Mouse (Mus musculus): ENCODE measurements around the gene Cep55.

Cep55 gene

DNA sequence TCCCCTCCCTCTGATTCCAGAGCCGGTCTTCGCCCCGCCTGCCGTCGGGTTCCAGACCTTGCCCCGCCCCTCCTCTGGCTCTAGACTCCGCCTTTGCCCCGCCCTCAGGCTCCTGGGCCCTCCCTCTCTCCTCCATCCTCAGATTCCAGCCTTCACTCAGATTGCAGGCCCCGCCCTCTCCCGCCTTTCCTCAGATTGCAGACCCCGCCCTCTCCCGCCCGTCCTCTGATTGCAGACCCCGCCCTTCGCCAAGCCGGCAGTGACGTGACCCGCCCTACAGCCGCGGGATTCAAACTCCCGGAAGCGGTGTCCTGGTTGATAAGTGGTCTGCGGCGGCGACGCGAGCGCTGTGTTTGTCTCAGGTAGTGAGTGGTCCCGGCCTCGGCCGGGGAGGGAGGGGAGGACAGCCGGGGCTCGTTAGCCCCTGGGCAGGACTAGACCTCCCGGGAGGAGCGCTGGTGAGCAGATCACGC, at the start of gene Cep55:
Gene Cep55 (plus strand): TSS at position 292 of the 473 bp plus-strand sequence.
- DNase-seq (ENCODE audit: low spot score in 2 of 2) = peak; percentile 88 to 94

DNA sequence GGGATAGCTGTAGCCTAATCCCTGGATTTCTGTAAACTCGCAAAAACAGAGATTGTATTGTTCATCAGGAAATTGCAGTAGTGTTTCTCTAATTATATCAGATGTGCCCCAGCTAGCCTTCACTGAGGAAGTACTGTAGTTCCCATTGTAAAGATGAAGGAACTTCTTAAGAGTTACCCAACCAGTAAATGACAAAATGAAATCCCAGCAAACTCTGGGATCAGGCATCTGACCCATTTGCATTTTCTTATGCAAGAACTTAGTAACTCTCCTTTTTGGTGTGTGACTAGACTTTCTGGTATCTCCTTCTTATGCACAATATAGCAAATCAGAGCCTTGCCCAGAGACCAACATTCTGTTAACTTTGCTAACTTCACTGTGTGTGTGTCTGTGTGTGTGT, 43.4 kb upstream of the Cep55 start:
- DNase-seq (ENCODE audit: low spot score in 2 of 2) = no peak

DNA sequence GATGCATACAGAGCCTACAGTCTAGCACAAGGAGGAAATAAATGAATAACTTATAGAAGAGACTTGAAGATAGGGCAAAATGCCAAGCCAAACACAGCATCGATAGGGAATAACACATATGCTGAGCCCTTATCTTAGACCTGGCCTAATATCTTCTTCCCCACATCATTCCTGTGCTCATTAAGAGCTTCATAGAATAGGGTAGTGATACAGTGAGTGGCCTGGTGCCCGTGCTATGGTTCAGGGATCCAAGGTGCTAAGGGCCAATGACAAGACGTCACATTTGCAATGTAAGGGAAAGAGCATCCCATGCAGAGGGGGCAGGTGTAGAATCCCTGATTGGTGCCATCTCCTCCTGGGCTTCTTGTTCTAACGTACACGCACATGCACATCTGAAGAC, 40.4 kb upstream of the Cep55 start:
- no peak for DNase-seq (ENCODE audit: low spot score in 2 of 2)

DNA sequence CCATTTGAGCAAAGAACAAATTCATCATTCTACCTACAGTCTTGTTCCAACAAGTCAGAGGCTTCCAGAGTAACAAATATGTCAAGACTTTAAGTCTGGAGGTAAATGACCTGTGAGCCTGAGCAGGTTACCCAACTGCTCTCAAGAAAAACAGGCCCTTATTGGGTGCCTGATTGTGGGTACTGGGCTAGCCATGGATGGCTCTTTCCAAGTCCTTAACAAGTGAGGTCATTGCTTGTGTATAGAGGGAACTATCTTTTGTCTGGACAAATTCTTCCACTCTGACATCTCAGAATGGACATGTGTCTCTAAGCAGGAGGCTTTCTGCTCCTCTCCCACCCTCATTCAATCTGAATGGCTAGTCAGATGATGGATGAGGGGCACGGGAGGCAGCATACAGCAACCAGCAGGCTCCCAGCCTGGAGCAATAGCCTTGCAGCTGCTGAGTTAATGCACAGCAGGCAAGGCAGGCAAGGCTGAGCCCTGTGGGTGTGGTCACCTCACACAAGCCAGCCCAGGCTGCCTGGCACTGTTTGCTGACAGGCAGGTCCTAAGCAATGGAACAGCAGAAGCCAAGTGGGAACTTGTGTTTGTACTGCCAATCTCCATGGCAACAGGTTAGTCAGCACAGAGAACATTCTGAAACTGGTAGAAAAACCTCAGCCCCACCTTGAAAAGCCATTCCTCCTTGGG, 39.5 kb upstream of the Cep55 start:
- peak; percentile 49 to 80 for DNase-seq (ENCODE audit: low spot score in 2 of 2)

DNA sequence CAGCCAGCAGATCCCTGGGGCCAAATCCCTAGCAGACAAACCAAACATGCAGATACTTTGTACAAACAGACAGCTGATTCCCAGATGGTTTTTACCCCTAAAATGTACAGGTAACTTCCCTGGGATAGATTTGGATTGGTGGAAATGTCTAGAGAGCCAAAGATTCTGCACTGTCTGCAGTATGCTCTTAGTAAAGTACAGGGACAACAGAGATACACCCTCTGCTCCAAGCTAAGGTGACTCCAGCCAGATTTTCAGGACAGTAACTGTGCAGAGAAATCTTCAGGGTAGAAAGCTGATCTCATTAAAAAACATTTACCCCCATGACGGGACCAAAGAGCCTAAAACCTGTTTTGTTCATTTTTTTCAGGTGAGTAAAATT, 38.9 kb upstream of the Cep55 start:
- no peak for DNase-seq (ENCODE audit: low spot score in 2 of 2)

DNA sequence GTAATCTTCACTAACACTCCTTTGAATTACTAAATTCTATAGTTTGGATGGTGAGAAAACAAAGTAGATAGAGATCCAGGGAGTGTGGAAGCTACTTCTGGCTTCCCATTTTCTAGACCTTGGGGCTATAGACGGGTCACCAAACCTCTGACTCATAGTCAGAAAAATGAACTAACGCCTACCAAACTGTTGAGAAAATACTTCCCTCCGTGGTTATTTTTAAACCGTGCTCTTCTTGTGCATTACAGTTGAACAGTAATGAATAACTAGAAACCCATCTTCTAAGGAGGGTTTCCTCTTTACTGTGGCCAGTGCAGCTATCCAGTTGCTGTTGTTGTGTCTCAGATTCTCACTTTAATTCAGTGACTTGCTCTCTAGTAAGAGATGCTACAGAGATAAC, 32.1 kb upstream of the Cep55 start:
- no peak for DNase-seq (ENCODE audit: low spot score in 2 of 2)

DNA sequence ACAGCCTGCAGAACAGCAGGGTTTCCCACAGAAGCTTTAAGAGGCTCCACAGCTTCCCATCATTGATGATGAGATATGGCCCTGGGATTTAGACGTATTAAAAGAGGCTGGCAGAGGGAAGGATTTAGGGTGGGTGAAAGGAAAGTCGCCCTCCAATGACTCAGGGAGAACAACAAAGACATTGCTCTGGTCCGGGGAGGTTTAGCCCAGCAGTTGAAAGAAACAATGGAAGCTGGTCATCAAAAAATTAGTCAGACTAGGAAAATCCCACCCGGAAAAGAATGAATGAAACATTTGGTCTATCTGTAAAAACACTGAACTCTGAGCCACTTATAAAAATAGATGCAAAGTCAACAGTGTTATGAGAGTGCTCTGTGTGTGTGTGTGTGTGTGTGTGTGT, 31.2 kb upstream of the Cep55 start:
- no peak for DNase-seq (ENCODE audit: low spot score in 2 of 2)

DNA sequence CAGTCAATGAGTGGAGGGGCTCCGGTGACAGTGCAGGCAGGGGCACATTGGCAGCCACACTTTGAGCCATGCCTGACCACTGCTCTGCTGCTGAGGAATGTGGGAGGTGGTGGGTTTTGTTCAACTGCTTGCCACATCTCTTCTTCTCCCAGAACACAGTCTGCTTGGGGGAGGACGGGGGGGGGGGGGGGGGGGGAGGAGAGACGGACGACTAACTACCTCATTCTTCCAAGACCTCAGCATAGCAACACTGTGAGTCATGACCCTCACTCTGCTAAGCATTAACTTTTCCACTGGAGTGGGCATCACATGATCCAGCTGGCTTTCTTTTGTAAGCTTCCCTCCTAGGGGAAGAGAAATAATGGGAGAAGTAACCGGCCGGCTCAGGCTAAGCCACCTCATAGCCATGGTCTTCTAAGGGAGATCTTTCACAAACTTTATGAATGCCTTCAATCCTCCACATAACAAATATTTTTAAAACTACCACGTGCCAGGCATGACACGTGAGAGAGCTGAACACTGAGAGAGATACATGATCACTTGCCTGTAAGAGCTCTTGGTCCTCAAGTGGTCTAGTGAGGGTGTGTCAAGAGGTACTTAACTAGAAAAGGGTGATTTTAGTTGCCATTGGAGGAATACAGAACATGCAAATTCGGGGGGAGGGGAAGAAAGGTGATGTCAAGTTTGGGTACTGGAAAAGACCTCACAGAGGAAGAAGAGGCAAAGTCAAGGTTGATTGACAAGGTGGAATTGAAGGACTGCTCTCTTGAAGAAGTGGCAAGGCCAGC, 29.4 kb upstream of the Cep55 start:
- no peak for DNase-seq (ENCODE audit: low spot score in 2 of 2)

DNA sequence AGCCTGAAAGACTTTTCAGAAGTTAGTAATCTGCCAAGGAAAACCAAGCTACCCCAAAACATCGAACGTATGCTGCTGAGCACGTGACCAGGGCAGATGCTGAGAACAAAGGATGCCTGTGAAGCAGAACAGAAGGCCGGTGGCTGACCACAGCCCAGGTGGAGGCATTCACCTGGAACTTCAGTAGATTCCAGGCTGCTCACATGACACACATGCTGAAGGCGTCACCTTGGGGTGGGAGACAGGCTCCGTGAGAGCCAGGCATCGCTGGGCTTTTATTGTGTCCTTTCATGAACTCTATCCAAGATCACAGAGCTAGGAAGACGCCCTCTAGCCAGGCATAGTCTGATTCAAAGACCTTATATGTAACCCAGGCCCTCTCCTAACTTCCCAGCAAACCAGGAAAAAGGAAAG, 28.6 kb upstream of the Cep55 start:
- no peak for DNase-seq (ENCODE audit: low spot score in 2 of 2)

DNA sequence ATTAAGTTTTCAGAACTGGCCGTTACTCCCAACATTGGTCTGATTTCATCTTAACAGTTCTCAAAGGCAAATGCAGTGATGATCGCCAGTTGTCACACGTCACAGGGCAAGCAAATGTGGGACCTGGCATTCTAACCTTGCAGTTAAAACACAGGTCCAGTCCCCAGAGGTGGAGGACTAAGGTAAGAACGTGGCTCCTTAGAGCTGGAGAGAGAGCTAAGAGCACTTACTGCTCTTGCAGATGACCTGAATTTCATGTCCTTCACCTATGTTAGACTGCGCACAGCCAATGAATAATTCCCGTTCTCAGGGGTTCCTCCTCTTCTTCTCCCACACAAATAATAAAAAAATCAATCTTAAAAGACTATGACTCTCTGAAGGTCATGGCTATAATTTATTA, 27.4 kb upstream of the Cep55 start:
- no peak for DNase-seq (ENCODE audit: low spot score in 2 of 2)

DNA sequence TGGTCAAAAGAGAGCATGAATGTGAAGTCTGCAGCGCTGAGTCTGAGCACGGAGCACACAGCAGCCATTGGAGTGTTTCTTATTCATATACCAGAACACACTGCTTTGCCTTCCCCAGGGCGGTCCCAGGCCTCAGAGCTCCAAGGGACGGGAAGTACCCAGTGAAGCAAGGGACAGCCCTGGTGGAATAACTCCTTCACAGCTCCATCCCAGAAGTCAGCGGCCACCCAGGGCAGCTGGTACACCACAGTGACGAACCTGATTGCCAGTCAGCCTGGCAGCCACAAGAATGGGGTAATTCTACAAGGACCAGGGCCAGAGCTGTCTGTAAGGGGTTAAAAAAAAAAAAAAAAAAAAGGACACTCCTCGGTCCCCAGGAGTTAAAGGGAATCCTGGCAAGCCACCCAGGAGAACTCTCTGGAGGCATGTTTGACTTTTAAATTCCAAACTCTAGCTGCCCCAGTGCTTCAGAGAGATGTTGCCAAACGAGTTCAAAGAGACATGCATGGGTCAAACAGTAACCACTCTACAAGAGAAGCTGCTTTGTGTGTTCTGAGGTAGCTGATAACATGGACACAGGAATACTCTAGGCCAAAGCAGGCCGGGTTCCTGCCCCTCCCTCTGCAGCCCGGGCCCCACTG, 26.8 kb upstream of the Cep55 start:
- no peak for DNase-seq (ENCODE audit: low spot score in 2 of 2)

DNA sequence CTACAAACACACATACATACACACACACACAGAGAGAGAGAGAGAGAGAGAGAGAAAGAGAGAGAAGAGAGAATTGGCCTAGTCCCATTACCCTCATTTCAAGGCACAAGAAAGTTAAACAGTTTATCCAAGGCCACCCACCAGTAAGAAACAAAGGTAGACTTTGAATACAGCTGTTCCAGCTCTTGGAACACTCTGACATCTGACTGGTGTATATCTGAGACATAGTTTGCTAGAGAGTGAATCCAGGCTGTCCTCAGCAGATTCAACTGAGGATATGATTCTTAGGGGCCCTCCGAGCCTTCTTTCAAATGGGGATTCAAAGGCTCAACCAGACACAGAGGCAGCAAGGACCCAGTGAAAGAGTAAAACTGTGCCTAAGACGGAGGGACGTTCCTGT, 25.5 kb upstream of the Cep55 start:
- DNase-seq (ENCODE audit: low spot score in 2 of 2) = no peak

DNA sequence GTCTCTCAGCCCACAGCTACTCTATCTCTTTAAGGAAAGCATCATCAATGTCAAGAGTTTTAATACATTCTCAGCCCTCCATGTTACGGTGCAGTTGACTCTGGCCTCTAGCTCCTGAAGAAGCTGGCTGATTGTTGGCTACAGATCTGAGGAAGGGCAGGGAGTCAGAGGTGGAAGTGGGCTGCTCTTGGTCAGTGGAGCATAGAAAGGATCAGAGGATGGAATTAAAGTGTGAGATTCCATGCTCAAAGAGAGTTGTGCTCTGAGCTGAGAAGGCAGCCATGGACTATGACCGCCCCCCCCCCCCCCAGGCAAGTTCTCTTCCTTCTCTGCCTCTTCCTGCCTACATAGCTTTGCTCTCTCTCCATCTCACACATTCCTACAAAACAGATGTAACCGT, 24.9 kb upstream of the Cep55 start:
- DNase-seq (ENCODE audit: low spot score in 2 of 2) = no peak

DNA sequence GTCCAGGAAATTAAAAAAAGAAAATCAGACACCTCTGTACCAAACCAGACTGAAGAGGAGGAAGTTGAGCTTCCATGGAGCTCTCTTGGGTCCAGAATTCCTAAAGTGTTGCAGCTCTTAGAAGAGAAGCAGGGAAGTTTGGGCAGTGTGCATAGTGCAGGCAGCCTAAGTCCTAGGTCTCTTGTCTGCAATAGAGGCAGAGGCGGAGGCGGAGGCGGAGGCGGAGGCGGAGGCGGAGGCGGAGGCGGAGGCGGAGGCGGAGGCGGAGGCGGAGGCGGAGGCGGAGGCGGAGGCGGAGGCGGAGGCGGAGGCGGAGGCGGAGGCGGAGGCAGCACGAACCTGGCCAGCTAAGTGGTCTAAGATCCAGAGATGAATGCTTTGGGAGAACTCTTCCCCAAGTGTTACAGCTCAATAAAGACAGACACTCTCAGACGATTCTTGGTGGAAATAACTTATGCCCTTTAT, 24.1 kb upstream of the Cep55 start:
- DNase-seq (ENCODE audit: low spot score in 2 of 2) = no peak

DNA sequence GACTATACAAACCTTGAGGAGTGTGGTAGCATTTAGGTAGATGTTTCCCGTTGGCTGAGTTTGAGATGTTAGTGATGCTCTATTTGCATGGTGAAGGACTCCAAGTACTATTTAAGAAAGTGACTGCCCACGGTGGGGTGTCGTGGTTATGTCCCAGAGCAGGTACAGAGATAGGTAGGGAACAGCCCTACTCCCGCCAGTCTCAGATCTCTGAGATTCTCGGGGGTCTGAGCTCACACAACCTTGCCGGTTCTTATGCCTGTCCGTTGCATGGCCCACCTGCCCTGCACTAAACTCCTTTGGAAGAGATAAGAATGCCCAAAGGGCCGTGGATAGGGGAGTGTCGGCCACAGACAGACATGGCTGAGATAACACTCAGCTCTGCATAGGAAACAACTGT, 23.7 kb upstream of the Cep55 start:
- no peak for DNase-seq (ENCODE audit: low spot score in 2 of 2)

DNA sequence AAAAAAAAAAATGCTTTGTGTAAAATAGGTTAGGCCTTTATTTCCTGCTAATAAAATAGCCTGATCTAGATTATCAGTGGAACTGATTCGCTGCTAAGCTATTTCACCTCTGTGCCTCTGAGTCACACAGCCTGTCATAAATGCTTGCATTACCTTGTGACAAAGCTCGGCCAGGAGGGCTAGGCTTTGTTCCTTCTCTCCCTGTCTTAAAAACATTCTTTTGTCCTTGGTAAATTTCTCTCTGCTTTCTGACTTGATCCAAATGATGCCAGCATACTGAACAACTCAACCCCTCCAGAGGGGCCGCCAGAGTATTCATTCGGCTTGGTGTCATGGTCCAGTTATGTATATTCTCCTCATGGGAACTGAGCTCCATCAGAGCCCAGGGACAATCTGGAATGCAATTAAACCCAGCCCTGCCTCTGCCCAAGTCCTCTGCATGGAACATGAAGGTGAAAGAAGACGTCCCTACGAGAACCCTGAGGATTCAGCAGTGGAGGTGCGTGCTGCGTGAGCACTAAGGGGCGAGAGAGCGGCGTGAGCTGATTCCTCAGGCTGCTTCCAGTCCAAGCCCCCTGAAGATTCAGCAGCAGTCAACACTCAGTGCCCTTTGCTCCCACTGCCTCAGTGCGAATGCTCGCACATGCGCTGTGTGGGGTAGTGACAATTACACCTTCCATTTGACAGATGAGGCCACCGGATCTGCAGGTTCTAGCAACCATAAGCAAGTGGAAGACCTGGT, 21.6 kb upstream of the Cep55 start:
- DNase-seq (ENCODE audit: low spot score in 2 of 2) = no peak

DNA sequence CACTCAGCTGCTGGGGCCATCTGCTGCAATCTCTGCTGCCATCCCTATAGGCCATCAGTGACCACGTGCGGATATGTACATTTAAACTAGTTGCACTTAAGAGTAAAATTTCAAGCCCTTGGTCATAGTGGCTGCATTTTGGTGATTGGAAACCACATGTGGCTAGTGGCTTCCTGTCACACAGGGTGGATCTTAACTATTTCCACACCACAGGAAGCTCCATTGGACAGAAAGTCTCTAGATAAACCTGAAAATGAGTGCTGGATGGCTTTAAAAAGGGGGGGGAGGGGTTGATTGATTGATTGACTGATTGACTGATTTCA, 21.1 kb upstream of the Cep55 start:
- DNase-seq (ENCODE audit: low spot score in 2 of 2) = no peak

DNA sequence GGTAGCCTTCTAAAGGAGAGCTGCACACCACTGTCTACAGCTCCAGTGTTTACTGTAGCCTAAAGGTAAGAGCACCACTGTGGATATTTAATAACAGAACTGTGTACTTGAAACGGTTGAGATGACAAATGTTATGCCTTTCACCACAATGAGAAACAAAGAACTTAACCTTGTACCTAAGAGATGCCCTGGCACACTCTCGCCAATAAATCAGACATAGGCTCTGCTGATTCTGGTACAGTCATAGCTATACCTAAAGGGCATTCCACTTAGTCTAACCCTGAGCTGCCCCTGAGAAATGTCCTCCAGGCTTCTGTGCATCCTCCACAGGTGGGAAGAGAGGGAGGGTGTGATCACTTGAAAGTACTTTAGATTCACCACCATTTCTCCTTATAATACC, 20.1 kb upstream of the Cep55 start:
- DNase-seq (ENCODE audit: low spot score in 2 of 2) = no peak

DNA sequence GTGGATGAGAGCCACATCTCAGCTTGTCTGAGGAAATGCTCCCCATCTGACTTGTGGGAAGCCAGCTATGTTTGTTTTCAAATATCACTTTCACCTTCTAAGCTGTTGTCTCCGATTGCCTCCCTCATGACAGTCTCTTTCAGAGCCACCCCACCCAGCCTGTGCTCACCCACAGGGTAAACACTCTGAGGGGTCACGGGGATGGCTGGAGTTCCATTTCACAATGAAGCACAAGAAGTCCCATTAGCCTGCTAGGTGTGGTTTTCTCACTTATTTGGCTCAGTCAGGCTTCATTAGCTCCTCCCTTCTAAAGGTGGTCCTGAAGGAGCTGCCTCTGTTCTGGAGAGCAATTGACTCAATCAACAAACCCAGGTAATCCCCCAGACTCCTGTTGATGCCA, 19.0 kb upstream of the Cep55 start:
- DNase-seq (ENCODE audit: low spot score in 2 of 2) = no peak

DNA sequence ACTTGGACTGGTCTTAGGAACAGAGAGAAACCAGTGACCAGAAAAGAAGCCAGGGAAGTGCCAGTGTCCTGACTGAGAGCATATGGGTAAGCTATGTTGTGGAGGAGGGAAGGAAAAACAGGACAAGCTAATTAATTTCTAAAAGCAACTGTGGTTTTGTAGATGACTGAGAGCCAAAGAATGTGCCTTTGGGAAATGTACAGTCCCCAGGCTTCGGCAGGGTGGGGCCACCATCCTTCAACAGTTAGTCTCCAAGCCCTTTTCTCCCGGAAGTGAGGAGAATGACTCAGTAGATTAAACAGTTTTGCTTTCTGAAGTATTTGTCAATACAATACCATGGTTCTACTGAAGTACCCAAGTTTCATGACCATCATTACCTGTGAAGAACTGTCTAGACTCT, 16.5 kb upstream of the Cep55 start:
- DNase-seq (ENCODE audit: low spot score in 2 of 2) = no peak

DNA sequence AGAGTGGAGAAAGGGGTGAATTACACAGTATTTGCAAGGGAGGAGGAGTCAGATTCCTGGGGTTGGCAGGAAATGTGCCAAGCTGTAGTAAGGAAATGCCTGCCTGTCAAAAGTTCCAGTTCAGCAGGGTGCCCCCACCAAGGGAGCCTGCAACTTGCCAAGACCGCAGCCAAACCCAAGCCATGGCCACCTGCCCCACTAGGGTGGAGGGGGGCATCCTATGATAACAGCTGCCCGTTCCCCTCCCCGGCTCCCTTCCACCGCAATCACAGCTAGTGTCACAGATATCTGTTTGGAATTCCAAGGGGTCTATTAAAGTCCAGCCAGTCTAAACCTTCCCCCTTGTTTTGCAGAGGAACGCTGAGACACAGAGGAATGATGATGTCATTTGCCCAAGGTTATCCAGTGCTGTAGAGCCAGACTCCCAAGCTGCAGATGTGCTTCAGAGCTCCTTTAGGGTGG, 12.5 kb upstream of the Cep55 start:
- no peak for DNase-seq (ENCODE audit: low spot score in 2 of 2)

Data from frontal cortex, postnatal 10 days (tissue).